Mouse (Mus musculus): ENCODE measurements around the gene Cct7.

DNA sequence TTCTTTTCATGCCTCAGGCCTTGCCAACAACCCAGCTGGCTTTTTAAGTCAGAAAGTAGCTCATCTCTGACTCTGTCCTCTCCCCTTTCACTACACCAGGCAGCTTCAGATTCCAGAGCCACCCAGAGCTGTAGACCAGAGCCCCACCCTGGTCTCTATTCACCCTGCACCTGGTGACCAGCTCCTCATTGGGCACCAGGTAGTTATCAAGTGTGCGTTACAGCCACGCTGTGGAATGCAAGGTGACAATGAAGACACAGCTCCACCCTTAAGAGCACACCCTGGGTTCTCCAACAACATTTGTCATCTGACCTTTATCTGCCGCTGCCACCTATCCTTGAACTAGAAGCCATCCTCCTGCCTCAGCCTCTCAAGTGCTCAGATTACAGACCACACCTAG lies 24.3 kb downstream of the Cct7 start:
- TF ChIP-seq CTCF (conservative IDR thresholded peaks at IDR 0.05; ENCODE audit: insufficient read depth, insufficient read length, low read depth, low read length) (no peak), POLR2A (IDR thresholded peaks at IDR 0.05; ENCODE audit: low read depth, low read length) (no peak)

Measured in kidney, adult 2 months (tissue).